Mouse (Mus musculus) lung, postnatal 4 days (tissue): ENCODE data around the gene Bscl2.
A peak's percentile ranks its signal among the peaks of the same experiment; 100 is the strongest.
"Not testable (repeated sequence)": the region's sequence is repeated elsewhere in the genome, so short reads cannot be mapped to it uniquely, and the experiment has no call there.

Experiments used
- DNase-seq, 2 experiments: peaks; one replicate each; pipeline ENCODE4 v3.0.0; 2021

Gene Bscl2

GRCm38 (mm10) chr19:8872266-8872840 lies 35.1 kb downstream of the Bscl2 start:
- no peak for DNase-seq

- no peak for DNase-seq
Measured at GRCm38 (mm10) chr19:8875031-8875430, 37.8 kb downstream of the Bscl2 start.

DNA sequence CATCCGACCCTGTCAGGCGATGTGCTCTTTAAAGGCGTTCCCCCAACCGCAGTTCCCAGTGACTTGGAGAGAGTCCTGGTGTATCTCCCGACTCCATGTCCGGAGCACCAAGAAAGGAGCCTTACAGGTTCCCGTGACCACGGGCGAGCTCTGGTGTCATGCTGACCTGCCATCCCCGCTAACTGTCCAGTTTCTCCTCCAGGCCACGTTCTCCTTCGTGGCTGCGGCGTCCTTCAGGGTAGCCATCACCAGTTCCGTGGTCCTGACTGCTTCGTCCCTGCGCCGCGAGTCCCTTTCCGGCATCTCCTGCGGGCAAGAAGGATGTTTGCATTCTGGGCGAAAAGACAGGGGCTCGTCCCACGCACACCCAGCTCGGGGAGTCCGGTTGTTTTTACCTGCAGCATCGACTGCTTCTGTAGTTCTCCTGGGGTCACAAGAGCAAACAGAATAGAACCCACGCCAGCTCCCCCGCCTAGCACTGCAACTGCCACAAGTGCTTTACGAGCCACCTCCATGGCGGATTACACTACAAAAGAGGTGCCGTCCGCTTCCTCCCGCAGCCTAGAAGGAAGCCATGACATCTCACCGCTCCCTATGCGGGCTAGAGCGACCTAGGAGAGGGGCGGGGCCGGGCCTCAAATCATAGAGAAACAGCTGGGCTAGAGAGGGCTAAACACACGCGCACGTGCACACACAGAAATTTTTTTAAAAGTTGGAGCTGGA lies 43.2 kb downstream of the Bscl2 start, which contains the start of gene Uqcc3:
TSS of gene Uqcc3 (minus strand) at position 613 of the 723 bp plus-strand sequence.
- peak; percentile 92 to 93 for DNase-seq

DNA sequence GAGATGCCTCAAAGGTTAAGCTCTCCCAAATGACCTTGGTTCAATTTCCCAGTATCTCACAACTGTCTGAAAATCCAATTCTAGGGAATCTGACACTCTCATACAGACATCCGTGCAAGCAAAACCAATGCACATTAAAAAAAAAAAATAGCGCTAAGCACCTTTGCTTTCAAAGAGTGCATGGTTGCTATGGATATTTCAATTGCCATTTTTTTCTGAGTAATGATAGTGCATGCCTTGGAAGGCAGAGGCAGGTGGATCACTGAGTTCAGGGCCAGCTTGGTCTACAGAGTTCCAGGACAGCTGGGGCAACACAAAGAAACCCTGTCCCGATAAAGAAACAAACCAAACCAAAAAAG lies 43.7 kb downstream of the Bscl2 start:
- DNase-seq = no peak

DNA sequence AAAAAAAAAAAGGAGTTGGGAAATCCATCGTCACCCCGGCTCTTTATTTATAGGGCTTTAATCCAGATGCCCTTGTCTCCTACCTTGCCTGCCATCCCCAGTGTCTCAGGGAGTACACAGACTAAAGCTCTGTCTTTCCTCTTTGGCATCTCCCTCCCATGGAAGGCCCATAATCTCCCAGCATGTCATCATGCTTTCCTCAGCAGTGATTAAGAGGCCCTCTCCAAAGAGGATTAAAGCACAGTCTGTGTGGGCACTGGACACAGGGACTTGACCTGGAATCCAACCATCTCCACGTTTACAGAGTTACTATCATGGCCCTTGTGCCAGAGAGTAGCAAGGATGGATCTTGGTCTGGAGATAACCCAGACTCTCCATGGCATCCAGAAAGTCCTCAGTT lies 46.3 kb downstream of the Bscl2 start, which contains the start of the genes Lbhd1 and Gm49403:
TSS of gene Lbhd1 (plus strand) at position 117 of the 400 bp plus-strand sequence.
TSS of gene Gm49403 (plus strand) at position 315 of the 400 bp plus-strand sequence.
- no peak for DNase-seq

GRCm38 (mm10) chr19:8886916-8887584 lies 49.8 kb downstream of the Bscl2 start:
- DNase-seq = no peak

DNA sequence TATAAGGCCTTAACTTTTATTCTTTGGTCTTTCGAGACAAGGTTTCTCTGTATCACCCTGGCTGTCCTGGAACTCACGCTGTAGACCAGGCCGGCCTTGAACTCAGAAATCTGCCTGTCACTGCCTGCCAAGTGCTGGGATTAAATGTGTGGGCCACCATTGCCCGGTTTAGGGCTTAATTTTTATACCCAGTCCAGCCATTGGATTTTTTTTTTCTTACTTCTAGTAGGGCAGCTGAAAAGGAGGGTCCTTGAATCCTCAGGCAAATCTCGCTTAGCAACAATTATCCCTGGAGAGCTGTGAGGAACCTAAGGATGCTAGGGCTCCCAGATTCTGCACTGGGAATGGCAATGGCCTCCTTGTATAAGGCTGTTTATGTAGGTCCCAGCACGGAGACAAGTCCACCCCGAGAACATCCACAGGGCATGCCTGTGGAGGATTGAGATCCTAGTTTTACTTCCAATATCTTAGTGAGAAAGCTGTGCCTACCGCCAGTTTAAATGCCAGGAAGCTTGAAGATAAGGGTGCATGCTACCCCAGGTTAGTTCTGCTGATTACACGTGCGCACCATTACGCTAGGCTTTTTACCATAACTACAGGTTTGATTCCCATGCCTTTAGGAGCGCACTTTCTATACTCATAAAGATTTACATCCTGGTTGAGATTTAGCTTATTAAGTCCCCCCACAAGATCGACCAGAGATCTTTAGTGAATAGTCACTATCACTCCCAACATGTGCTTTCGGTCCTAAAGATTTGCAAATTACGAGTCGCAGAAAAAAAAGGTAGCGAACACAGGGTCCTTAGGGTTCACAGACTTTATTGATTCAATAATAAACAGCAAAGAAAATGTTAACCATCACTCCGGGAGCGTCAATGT lies 50.6 kb downstream of the Bscl2 start:
- DNase-seq = no peak

- peak; percentile 96 for DNase-seq
Measured at GRCm38 (mm10) chr19:8888511-8889385, 51.5 kb downstream of the Bscl2 start, which contains the start of the genes 1810009A15Rik and Gm49416. 1810009A15Rik (plus strand) TSS chr19:8888853. Gm49416 (plus strand) TSS chr19:8888926.

GRCm38 (mm10) chr19:8892829-8893766 lies 55.8 kb downstream of the Bscl2 start, which contains the start of gene Ints5:
Ints5 (plus strand) TSS chr19:8893005.
- peak; percentile 89 to 90 for DNase-seq

DNA sequence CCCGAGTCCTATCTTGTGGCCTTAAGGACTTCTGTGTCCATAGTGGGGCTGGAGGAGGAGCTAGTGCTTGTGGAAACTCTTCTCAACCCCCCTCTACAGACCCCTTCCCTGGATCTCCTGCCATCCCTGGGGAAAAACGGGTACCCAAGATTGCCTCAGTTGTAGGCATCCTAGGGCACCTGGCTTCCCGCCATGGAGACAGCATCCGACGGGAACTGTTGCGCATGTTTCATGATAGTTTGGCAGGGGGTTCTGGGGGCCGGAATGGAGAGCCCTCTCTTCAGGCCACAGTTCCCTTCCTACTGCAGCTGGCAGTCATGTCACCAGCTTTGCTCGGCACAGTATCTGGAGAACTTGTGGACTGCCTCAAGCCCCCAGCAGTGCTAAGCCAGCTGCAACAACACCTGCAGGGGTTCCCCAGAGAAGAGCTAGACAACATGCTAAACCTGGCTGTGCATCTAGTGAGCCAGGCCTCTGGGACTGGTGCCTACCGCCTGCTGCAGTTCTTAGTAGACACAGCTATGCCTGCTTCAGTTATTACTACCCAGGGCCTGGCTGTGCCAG lies 58.2 kb downstream of the Bscl2 start:
- no peak for DNase-seq

DNA sequence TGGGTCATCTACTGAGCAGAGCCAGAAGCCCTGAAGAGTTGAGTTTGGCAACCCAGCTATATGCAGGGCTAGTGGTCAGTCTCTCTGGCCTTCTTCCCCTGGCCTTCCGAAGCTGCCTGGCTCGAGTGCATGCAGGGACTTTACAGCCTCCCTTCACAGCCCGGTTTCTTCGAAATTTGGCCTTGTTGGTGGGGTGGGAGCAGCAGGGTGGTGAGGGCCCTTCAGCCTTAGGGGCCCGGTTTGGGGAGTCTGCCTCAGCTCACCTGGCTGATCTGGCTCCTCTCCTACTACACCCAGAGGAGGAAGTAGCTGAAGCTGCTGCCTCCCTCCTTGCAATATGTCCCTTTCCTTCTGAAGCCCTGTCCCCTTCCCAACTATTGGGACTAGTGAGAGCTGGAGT lies 59.0 kb downstream of the Bscl2 start:
- DNase-seq = not testable (repeated sequence)

- DNase-seq = peak; percentile 52 to 63
Measured at GRCm38 (mm10) chr19:8897211-8897864, 60.1 kb downstream of the Bscl2 start.

DNA sequence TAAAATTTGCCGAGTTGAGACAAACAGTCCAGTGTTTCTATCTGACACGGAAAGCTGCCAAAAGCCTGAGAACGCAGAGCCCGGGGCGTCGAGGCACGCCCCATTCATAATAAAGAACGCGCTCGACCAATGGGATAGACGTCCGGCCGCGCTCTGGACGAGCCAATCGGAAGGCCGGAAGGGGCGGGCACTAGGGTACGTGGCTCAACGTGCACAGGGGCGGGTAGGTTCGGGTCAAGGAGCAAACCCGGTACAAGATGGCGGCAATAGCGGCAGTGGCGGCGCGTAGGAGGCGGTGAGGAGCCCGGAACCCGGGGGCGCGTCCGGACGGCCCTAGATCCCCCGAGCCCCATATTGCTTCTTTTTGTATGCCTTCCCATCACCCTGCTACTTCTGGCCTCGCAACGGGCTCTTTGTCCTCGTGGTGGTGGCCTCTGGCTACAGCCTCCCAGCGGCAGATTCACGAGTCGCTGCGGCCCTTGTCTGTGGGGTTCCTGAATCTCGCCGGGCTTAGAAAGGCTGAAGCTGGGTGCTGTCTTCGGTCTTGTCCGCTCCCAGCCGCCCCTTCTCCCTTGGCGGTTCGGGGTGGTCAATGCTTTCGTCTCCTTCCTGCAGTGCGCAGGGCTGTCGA lies 60.7 kb downstream of the Bscl2 start, which contains the start of gene Ganab:
TSS of gene Ganab (plus strand) at position 207 of the 631 bp plus-strand sequence.
- peak; percentile 96 to 98 for DNase-seq
